Mouse (Mus musculus) heart, embryonic 11.5 days (tissue): ENCODE measurements around the gene H13. TPM values are rescaled to one million over a fixed set of nuclear protein-coding genes. Genes with fewer than 3 reads are reported as not detected.

ENCODE experiments used
- ATAC-seq: fragments of 200-750 bp; cut with Nextera tagmentation; replicated peaks from 2 replicates; pipeline ENCODE4 v1.8.0; 2017; ENCODE audit warnings: moderate library complexity; ENCODE audit not compliant: insufficient number of reproducible peaks, low FRiP score, low TSS enrichment
- H3K27ac ChIP-seq: fragments of 300-500 bp; sonication (generic); 2 replicates; pipeline ENCODE4 v1.5.1; 2014; ENCODE audit warnings: mild to moderate bottlenecking, low read depth, low read length
- H3K27me3 ChIP-seq: fragments of 300-500 bp; sonication (generic); 2 replicates; pipeline ENCODE4 v1.6.1; 2014; ENCODE audit warnings: mild to moderate bottlenecking, low read length, mixed read lengths; ENCODE audit not compliant: control insufficient read depth, insufficient read depth
- H3K36me3 ChIP-seq: fragments of 300-500 bp; sonication (generic); 2 replicates; pipeline ENCODE4 v1.6.1; 2014; ENCODE audit warnings: mild to moderate bottlenecking, low read length, moderate library complexity, mixed read lengths; ENCODE audit not compliant: control insufficient read depth, insufficient read depth
- H3K4me1 ChIP-seq: fragments of 300-500 bp; sonication (generic); 2 replicates; pipeline ENCODE4 v1.6.1; 2014; ENCODE audit warnings: low read length; ENCODE audit not compliant: control insufficient read depth, insufficient read depth
- H3K4me2 ChIP-seq: fragments of 300-500 bp; sonication (generic); 2 replicates; pipeline ENCODE4 v1.6.1; 2014; ENCODE audit warnings: mild to moderate bottlenecking, moderate library complexity
- H3K4me3 ChIP-seq: fragments of 300-500 bp; sonication (generic); 2 replicates; pipeline ENCODE4 v1.5.1; 2014; ENCODE audit warnings: low read depth, low read length
- H3K9ac ChIP-seq: fragments of 300-500 bp; sonication (generic); 2 replicates; pipeline ENCODE4 v1.6.1; 2014; ENCODE audit warnings: mild to moderate bottlenecking, low read depth, low read length, moderate library complexity
- H3K9me3 ChIP-seq: fragments of 300-500 bp; sonication (generic); replicated peaks from 2 replicates; pipeline ENCODE4 v1.6.1; 2016; ENCODE audit warnings: low read length; ENCODE audit not compliant: control insufficient read depth
- WGBS: fragments of 180-500 bp; shearing (Covaris S2); extraction: QIAGEN DNeasy Blood & Tissue Kit; methylation state at CpG from one replicate; pipeline ENCODE4 v1.1.7; 2014; ENCODE audit not compliant: insufficient replicate concordance; 5-methylcytosine and 5-hydroxymethylcytosine counted together
- polyA plus RNA-seq: library from polyadenylated mRNA; unstranded; fragments of >200 nt; fragmentation: Nextera tagmentation; extraction: Ambion mirVana; gene quantifications from 2 replicates; pipeline ENCODE4 v1.2.1, GENCODE M21; 2014

Gene H13
- polyA plus RNA-seq, 1 experiment from 2014 or later: 92.3 TPM

DNA sequence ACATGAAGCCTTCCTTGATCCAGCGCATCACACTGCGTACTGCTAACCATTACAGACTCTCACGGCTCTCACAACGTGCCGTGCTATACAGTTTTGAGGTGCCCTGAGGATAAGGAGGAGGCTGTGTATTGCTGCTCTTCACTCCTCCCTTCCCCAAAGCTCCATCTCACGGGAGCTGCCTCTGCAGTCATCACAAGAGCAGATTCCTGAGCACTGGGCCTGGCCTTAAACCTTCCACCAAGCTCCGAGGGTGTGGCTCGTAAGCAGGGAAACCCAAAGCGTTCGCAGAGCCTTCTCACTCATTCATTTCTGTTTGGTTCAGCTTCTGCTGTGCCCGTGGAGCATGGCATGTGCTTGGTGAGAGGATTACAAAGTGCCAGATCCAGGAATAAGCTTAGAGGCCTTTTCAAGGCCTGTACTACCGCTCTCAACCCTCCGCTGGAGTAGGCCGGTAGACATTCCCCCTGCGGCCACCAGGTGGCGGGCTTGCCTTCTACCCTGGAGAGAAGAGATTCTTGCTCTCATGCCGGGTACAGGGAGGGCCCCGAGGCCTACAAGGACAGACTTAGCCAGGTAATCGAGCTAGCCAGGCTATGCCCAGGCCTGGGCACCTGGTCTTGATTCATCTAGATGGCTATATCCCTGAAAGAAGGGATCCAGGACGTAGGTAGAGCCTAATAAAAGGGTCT lies 27.4 kb downstream of the H13 start:
- H3K36me3 ChIP-seq: peaks cover 22% of the 10 kb centered on the region

DNA sequence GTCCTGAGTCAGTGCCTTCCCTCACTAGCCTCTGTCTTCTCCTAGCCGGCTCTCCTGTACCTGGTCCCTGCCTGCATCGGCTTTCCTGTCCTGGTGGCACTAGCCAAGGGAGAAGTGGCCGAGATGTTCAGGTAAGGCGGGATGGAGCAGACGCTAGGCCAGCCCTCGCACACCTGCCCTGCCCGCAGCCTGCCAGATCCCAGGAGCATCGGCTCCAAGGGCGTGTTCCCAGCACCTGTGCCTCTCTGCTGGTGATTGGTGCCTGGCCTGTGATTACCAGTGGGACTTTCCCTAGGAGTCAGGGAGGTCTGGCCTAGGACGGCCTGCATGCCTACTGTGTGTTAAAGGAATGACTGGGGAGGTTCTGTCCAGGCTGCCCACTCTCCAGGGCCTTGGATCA lies 30.9 kb downstream of the H13 start:
- peaks cover 47% of the 10 kb centered on the region for H3K36me3 ChIP-seq
- ATAC-seq: no peak
- no peak overlapping the region for H3K27ac ChIP-seq
- no peak overlapping the region for H3K4me3 ChIP-seq
- no peaks in the 10 kb centered on the region for H3K9me3 ChIP-seq
- H3K4me1 ChIP-seq: peaks cover 12% of the 10 kb centered on the region
- H3K9ac ChIP-seq: no peak overlapping the region
- no peak overlapping the region for H3K4me2 ChIP-seq
- WGBS: 90% methylated on average over 10 of the region's 10 CpGs
- H3K27me3 ChIP-seq: no peaks in the 10 kb centered on the region

More for the DNA sequence above, 27.4 kb downstream of the H13 start:
- no peak overlapping the region for H3K4me2 ChIP-seq
- H3K27ac ChIP-seq: peak overlapping the region; percentile 41; the same call in 1 of the 2 replicates
- H3K27me3 ChIP-seq: no peaks in the 10 kb centered on the region
- H3K4me1 ChIP-seq: peaks cover 12% of the 10 kb centered on the region
- H3K4me3 ChIP-seq: no peak overlapping the region
- peak; percentile 32; the same call in 1 of the 2 replicates for ATAC-seq
- 41% methylated on average over 20 of the region's 20 CpGs for WGBS
- H3K9ac ChIP-seq: peak overlapping the region; percentile 76
- H3K9me3 ChIP-seq: no peaks in the 10 kb centered on the region

DNA sequence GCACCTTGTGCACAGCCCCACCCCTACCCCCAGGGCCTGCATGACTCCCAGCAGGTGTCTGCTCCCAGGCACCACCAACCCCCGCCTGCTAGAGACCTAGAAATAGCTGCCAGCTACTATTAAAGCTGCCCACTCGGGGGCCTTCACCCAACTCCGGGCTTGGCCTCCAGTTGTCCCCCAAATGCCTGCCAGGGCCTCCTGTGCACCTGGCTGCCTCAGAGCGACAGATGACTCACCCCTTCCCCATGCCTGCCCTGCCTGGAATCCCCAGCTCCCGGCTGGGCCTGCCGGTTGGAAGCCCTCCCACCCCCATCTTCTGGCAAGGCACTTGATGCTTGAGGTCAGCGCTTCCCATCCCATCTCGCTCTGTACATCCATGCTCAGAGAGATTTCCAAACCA lies 31.5 kb downstream of the H13 start:
- no peak overlapping the region for H3K27ac ChIP-seq

GRCm38 (mm10) chr2:152703596-152704255 lies 34.5 kb downstream of the H13 start:
- H3K9me3 ChIP-seq: no peaks in the 10 kb centered on the region
- no peak overlapping the region for H3K9ac ChIP-seq
- H3K36me3 ChIP-seq: peaks cover 46% of the 10 kb centered on the region
- ATAC-seq: no peak
- no peaks in the 10 kb centered on the region for H3K27me3 ChIP-seq
- 91% methylated on average over 21 of the region's 21 CpGs for whole genome bisulfite sequencing
- no peak overlapping the region for H3K4me3 ChIP-seq
- H3K4me2 ChIP-seq: no peak overlapping the region
- H3K27ac ChIP-seq: no peak overlapping the region
- H3K4me1 ChIP-seq: peaks cover 31% of the 10 kb centered on the region

More for the DNA sequence above, 31.5 kb downstream of the H13 start:
- Histone ChIP-seq H3K36me3 (peaks cover 47% of the 10 kb centered on the region), H3K9ac (no peak overlapping the region), H3K9me3 (no peaks in the 10 kb centered on the region), H3K27me3 (no peaks in the 10 kb centered on the region), H3K4me2 (no peak overlapping the region), H3K4me1 (peaks cover 12% of the 10 kb centered on the region), H3K4me3 (no peak overlapping the region)
- 89% methylated on average over 8 of the region's 8 CpGs for WGBS
- no peak for ATAC-seq

DNA sequence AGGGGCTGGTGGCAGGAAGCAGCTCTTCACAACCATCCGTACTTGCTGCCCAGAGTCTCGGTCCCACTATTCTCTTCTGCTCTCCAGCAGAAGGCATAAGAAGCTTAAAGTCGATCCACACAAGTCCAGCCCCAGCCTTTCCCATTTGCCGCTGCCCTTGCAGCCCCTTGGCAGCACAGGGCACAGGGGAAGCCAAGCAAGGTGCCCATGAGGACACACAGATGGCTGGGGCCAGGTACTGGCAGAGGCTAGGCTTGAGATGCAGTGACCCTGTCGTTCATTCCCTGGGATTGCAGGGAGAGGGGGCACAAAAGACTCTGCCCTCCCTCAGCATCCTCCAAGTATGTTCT lies 35.0 kb downstream of the H13 start:
- ATAC-seq: no peak
- Histone ChIP-seq H3K9me3 (no peaks in the 10 kb centered on the region), H3K27me3 (no peaks in the 10 kb centered on the region), H3K27ac (no peak overlapping the region), H3K4me3 (no peak overlapping the region), H3K36me3 (peaks cover 46% of the 10 kb centered on the region), H3K9ac (no peak overlapping the region), H3K4me2 (no peak overlapping the region), H3K4me1 (peaks cover 26% of the 10 kb centered on the region)
- 84% methylated on average over 5 of the region's 5 CpGs for WGBS

DNA sequence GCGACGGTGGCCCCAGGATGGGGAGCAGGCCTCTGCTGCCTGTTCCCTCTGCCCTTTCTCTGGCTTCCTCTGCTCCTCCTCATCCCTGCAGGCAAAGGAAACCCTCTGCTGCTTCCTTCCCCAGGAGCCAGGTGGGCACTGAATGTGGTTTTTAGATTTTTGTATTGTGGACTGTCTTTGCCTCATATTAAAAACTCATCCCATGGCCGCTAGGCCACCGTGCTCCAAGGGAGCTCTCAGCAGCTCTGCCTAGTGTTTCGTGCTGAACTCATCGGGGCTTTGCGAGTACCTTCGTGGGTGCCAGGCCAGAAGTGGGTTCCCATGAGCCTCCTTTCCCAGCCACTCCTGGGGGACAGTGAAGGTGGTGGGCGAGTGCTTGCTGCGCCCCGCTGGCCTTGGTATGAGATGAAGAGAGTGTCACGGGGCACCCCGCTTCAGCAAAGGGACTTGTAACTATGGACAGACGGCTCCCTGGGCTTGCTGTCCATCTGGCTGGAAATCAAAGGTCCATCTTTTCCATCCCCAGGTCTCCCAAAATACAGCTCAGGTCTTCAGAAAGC lies 35.6 kb downstream of the H13 start:
- no peak for ATAC-seq
- Histone ChIP-seq H3K9ac (no peak overlapping the region), H3K9me3 (no peaks in the 10 kb centered on the region), H3K27ac (no peak overlapping the region), H3K36me3 (peaks cover 43% of the 10 kb centered on the region), H3K4me2 (no peak overlapping the region), H3K4me1 (peaks cover 20% of the 10 kb centered on the region), H3K4me3 (no peak overlapping the region), H3K27me3 (no peaks in the 10 kb centered on the region)
- 90% methylated on average over 14 of the region's 14 CpGs for WGBS

- 75% methylated on average over 22 of the region's 22 CpGs for WGBS
- Histone ChIP-seq H3K27me3 (no peaks in the 10 kb centered on the region), H3K4me3 (no peak overlapping the region), H3K27ac (peak overlapping the region; percentile 91), H3K36me3 (peaks cover 34% of the 10 kb centered on the region), H3K9me3 (no peaks in the 10 kb centered on the region), H3K4me1 (peaks cover 20% of the 10 kb centered on the region), H3K9ac (peak overlapping the region; percentile 36), H3K4me2 (no peak overlapping the region)
- no peak for ATAC-seq
Observed at GRCm38 (mm10) chr2:152705993-152706571, 36.8 kb downstream of the H13 start.

DNA sequence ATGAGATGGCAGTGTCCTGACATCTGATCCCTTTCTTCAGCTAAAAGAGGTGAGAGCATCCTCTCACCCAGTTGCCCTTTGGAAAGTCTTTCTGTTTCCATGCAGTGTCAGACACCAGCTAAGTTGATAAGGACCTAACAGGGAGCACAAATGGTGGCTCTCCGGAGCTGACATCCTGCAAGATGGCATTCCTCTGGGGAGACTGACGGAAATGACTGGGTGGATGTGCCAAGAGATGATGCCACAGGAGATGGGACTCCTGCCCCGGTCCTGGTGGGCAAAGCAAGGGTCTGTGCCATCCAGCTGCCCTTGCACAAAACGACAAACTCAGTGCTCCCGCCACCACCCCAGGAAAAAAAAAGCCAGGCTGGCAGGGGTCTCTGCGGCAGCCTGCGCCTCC lies 37.9 kb downstream of the H13 start:
- no peak for ATAC-seq
- H3K4me2 ChIP-seq: peak overlapping the region; percentile 67
- no peaks in the 10 kb centered on the region for H3K27me3 ChIP-seq
- 9% methylated on average over 7 of the region's 7 CpGs for WGBS
- no peaks in the 10 kb centered on the region for H3K9me3 ChIP-seq
- H3K4me1 ChIP-seq: peaks cover 20% of the 10 kb centered on the region
- peak overlapping the region; percentile 70 for H3K9ac ChIP-seq
- H3K4me3 ChIP-seq: peak overlapping the region; percentile 39
- H3K27ac ChIP-seq: peak overlapping the region; percentile 91
- peaks cover 23% of the 10 kb centered on the region for H3K36me3 ChIP-seq
